Mouse (Mus musculus): ENCODE results near the gene Kcnn1. TPM values are rescaled to one million over a fixed set of nuclear protein-coding genes. Genes with fewer than 3 reads are reported as not detected.
A peak's percentile ranks its signal among the peaks of the same experiment; 100 is the strongest.
"Not testable (repeated sequence)": the region's sequence is repeated elsewhere in the genome, so short reads cannot be mapped to it uniquely, and the experiment has no call there.

Gene Kcnn1
- polyA plus RNA-seq, 1 experiment from 2014 or later = 2.9 TPM

- no peak overlapping the region for H3K4me2 ChIP-seq (ENCODE audit: low read depth, low read length)
- ATAC-seq (ENCODE audit: low read depth) (no peak), DNase-seq (ENCODE audit: low spot score) (no peak)
- no peaks in the 10 kb centered on the region for H3K36me3 ChIP-seq (ENCODE audit: control insufficient read depth, insufficient read depth, low read length)
- H3K4me1 ChIP-seq (ENCODE audit: control insufficient read depth, insufficient read depth, low read length) = no peaks in the 10 kb centered on the region
- H3K4me3 ChIP-seq (ENCODE audit: low read depth, low read length) = no peak overlapping the region
- H3K9ac ChIP-seq (ENCODE audit: low read depth, low read length) = no peak overlapping the region
- no peak overlapping the region for H3K27ac ChIP-seq (replicated peaks; ENCODE audit: low read depth, low read length)
- H3K9me3 ChIP-seq (ENCODE audit: control insufficient read depth, low read length) = peaks cover 5% of the 10 kb centered on the region; the same call in 1 of the 2 replicates
- WGBS = 98% methylated on average over 2 of the region's 2 CpGs
- no peaks in the 10 kb centered on the region for H3K27me3 ChIP-seq (replicated peaks; ENCODE audit: control insufficient read depth, insufficient read depth, low read length)
These were observed 36.0 kb downstream of the Kcnn1 start for GRCm38 (mm10) chr8:70827010-70827409.

- no peaks in the 10 kb centered on the region for H3K36me3 ChIP-seq (ENCODE audit: control insufficient read depth, insufficient read depth, low read length)
- no peak overlapping the region for H3K4me2 ChIP-seq (ENCODE audit: low read depth, low read length)
- H3K27ac ChIP-seq (replicated peaks; ENCODE audit: low read depth, low read length) = no peak overlapping the region
- no peak overlapping the region for H3K4me3 ChIP-seq (ENCODE audit: low read depth, low read length)
- no peaks in the 10 kb centered on the region for H3K27me3 ChIP-seq (replicated peaks; ENCODE audit: control insufficient read depth, insufficient read depth, low read length)
- H3K9ac ChIP-seq (ENCODE audit: low read depth, low read length) = no peak overlapping the region
- peaks cover 5% of the 10 kb centered on the region; the same call in 1 of the 2 replicates for H3K9me3 ChIP-seq (ENCODE audit: control insufficient read depth, low read length)
- DNase-seq (ENCODE audit: low spot score) = no peak
- WGBS = 78% methylated on average over 8 of the region's 8 CpGs
- H3K4me1 ChIP-seq (ENCODE audit: control insufficient read depth, insufficient read depth, low read length) = no peaks in the 10 kb centered on the region
- ATAC-seq (ENCODE audit: low read depth) = no peak
These were observed 37.2 kb downstream of the Kcnn1 start for GRCm38 (mm10) chr8:70825816-70826215.

- ATAC-seq (ENCODE audit: low read depth) = no peak
These were observed 39.3 kb downstream of the Kcnn1 start for GRCm38 (mm10) chr8:70823802-70824201.

GRCm38 (mm10) chr8:70822594-70822993 is 40.5 kb downstream of the Kcnn1 start:
- not testable (repeated sequence) for DNase-seq (ENCODE audit: low spot score); H3K27ac ChIP-seq (replicated peaks; ENCODE audit: low read depth, low read length); ATAC-seq (ENCODE audit: low read depth); H3K27me3 ChIP-seq (replicated peaks; ENCODE audit: control insufficient read depth, insufficient read depth, low read length); H3K36me3 ChIP-seq (ENCODE audit: control insufficient read depth, insufficient read depth, low read length); H3K4me1 ChIP-seq (ENCODE audit: control insufficient read depth, insufficient read depth, low read length); H3K9ac ChIP-seq (ENCODE audit: low read depth, low read length); H3K4me2 ChIP-seq (ENCODE audit: low read depth, low read length); H3K4me3 ChIP-seq (ENCODE audit: low read depth, low read length)
- peaks cover 21% of the 10 kb centered on the region; the same call in 1 of the 2 replicates for H3K9me3 ChIP-seq (ENCODE audit: control insufficient read depth, low read length)
- 82% methylated on average over 3 of the region's 3 CpGs for WGBS

More at GRCm38 (mm10) chr8:70823802-70824201, 39.3 kb downstream of the Kcnn1 start:
- H3K36me3 ChIP-seq (ENCODE audit: control insufficient read depth, insufficient read depth, low read length) = no peaks in the 10 kb centered on the region
- H3K9me3 ChIP-seq (ENCODE audit: control insufficient read depth, low read length) = peaks cover 15% of the 10 kb centered on the region; the same call in 1 of the 2 replicates
- no peak for DNase-seq (ENCODE audit: low spot score)
- no peaks in the 10 kb centered on the region for H3K4me1 ChIP-seq (ENCODE audit: control insufficient read depth, insufficient read depth, low read length)
- H3K4me2 ChIP-seq (ENCODE audit: low read depth, low read length) = no peak overlapping the region
- 79% methylated on average over 7 of the region's 7 CpGs for WGBS
- no peak overlapping the region for H3K9ac ChIP-seq (ENCODE audit: low read depth, low read length)
- no peaks in the 10 kb centered on the region for H3K27me3 ChIP-seq (replicated peaks; ENCODE audit: control insufficient read depth, insufficient read depth, low read length)
- H3K4me3 ChIP-seq (ENCODE audit: low read depth, low read length) = no peak overlapping the region
- no peak overlapping the region for H3K27ac ChIP-seq (replicated peaks; ENCODE audit: low read depth, low read length)

GRCm38 (mm10) chr8:70821992-70822391 is 41.1 kb downstream of the Kcnn1 start:
- H3K9ac ChIP-seq (ENCODE audit: low read depth, low read length) = no peak overlapping the region
- 32% methylated on average over 11 of the region's 11 CpGs for WGBS
- ATAC-seq (ENCODE audit: low read depth) = no peak

GRCm38 (mm10) chr8:70821399-70821962 is 41.6 kb downstream of the Kcnn1 start:
- Histone ChIP-seq H3K4me1 (ENCODE audit: control insufficient read depth, insufficient read depth, low read length) (no peaks in the 10 kb centered on the region), H3K4me2 (ENCODE audit: low read depth, low read length) (no peak overlapping the region), H3K27ac (replicated peaks; ENCODE audit: low read depth, low read length) (no peak overlapping the region), H3K36me3 (ENCODE audit: control insufficient read depth, insufficient read depth, low read length) (no peaks in the 10 kb centered on the region), H3K27me3 (replicated peaks; ENCODE audit: control insufficient read depth, insufficient read depth, low read length) (peaks cover 11% of the 10 kb centered on the region), H3K4me3 (ENCODE audit: low read depth, low read length) (no peak overlapping the region), H3K9ac (ENCODE audit: low read depth, low read length) (no peak overlapping the region), H3K9me3 (ENCODE audit: control insufficient read depth, low read length) (peaks cover 16% of the 10 kb centered on the region; the same call in 1 of the 2 replicates)
- ATAC-seq (ENCODE audit: low read depth) = peak; percentile 53; the same call in 1 of the 2 replicates
- DNase-seq (ENCODE audit: low spot score) = peak; percentile 60
- WGBS = 15% methylated on average over 30 of the region's 30 CpGs

More at GRCm38 (mm10) chr8:70821992-70822391, 41.1 kb downstream of the Kcnn1 start:
- DNase-seq (ENCODE audit: low spot score) = no peak
- peaks cover 20% of the 10 kb centered on the region; the same call in 1 of the 2 replicates for H3K9me3 ChIP-seq (ENCODE audit: control insufficient read depth, low read length)
- H3K27me3 ChIP-seq (replicated peaks; ENCODE audit: control insufficient read depth, insufficient read depth, low read length) = peaks cover 6% of the 10 kb centered on the region
- no peak overlapping the region for H3K4me2 ChIP-seq (ENCODE audit: low read depth, low read length)
- no peak overlapping the region for H3K4me3 ChIP-seq (ENCODE audit: low read depth, low read length)
- no peaks in the 10 kb centered on the region for H3K36me3 ChIP-seq (ENCODE audit: control insufficient read depth, insufficient read depth, low read length)
- H3K4me1 ChIP-seq (ENCODE audit: control insufficient read depth, insufficient read depth, low read length) = no peaks in the 10 kb centered on the region
- no peak overlapping the region for H3K27ac ChIP-seq (replicated peaks; ENCODE audit: low read depth, low read length)

GRCm38 (mm10) chr8:70820101-70820935 is 42.7 kb downstream of the Kcnn1 start:
- Histone ChIP-seq H3K27ac (replicated peaks; ENCODE audit: low read depth, low read length) (no peak overlapping the region), H3K27me3 (replicated peaks; ENCODE audit: control insufficient read depth, insufficient read depth, low read length) (peaks cover 19% of the 10 kb centered on the region)
- ATAC-seq (ENCODE audit: low read depth) = peak; percentile 68

GRCm38 (mm10) chr8:70816679-70817078 is 46.4 kb downstream of the Kcnn1 start:
- Histone ChIP-seq H3K4me2 (ENCODE audit: low read depth, low read length) (peak overlapping the region; percentile 42), H3K4me3 (ENCODE audit: low read depth, low read length) (peak overlapping the region; percentile 16; the same call in 1 of the 2 replicates), H3K9me3 (ENCODE audit: control insufficient read depth, low read length) (peaks cover 16% of the 10 kb centered on the region; the same call in 1 of the 2 replicates), H3K27ac (replicated peaks; ENCODE audit: low read depth, low read length) (no peak overlapping the region), H3K9ac (ENCODE audit: low read depth, low read length) (no peak overlapping the region), H3K4me1 (ENCODE audit: control insufficient read depth, insufficient read depth, low read length) (no peaks in the 10 kb centered on the region), H3K27me3 (replicated peaks; ENCODE audit: control insufficient read depth, insufficient read depth, low read length) (peaks cover 19% of the 10 kb centered on the region), H3K36me3 (ENCODE audit: control insufficient read depth, insufficient read depth, low read length) (no peaks in the 10 kb centered on the region)
- 8% methylated on average over 28 of the region's 30 CpGs for WGBS
- ATAC-seq (ENCODE audit: low read depth) (no peak), DNase-seq (ENCODE audit: low spot score) (no peak)

More at GRCm38 (mm10) chr8:70820101-70820935, 42.7 kb downstream of the Kcnn1 start:
- peak; percentile 78 for DNase-seq (ENCODE audit: low spot score)
- Histone ChIP-seq H3K9ac (ENCODE audit: low read depth, low read length) (no peak overlapping the region), H3K9me3 (ENCODE audit: control insufficient read depth, low read length) (peaks cover 16% of the 10 kb centered on the region; the same call in 1 of the 2 replicates), H3K4me1 (ENCODE audit: control insufficient read depth, insufficient read depth, low read length) (no peaks in the 10 kb centered on the region), H3K4me3 (ENCODE audit: low read depth, low read length) (no peak overlapping the region), H3K36me3 (ENCODE audit: control insufficient read depth, insufficient read depth, low read length) (no peaks in the 10 kb centered on the region), H3K4me2 (ENCODE audit: low read depth, low read length) (no peak overlapping the region)
- WGBS = 4% methylated on average over 29 of the region's 31 CpGs

Measured in embryonic facial prominence, embryonic 14.5 days (tissue).